Mouse (Mus musculus): ENCODE data around the gene Cbr4.

The Cbr4 gene

DNA sequence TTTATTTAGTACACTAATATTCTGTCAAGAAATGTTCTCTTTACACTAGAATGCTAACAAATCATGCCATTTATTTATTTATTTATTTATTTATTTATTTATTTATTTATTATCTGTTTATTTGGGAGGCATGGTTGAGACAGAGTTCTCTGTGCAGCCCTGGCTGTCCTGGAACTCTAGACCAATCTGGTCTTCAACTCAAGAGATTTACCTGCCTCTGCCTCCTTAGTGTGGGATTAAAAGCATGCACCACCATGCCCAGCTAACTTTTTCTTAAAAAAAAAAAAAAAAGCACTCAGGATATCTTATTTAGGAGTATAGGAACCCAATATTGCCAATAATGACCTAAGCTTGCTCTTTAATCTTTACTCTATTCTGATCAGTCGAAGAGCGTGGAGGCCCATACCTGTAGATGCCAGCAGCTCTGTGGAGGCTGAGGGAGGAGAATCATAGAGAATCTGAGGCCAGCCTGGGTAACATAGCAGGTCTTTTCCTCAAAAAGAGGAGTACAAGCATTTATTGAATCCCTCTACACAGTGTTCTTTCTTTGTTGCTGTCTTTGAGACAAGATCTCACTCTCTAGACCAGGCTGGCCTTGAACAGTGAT, 508 bp upstream of the Cbr4 start:
- DNase-seq (ENCODE audit: extremely low read depth, insufficient read length, low spot score) = no peak

DNA sequence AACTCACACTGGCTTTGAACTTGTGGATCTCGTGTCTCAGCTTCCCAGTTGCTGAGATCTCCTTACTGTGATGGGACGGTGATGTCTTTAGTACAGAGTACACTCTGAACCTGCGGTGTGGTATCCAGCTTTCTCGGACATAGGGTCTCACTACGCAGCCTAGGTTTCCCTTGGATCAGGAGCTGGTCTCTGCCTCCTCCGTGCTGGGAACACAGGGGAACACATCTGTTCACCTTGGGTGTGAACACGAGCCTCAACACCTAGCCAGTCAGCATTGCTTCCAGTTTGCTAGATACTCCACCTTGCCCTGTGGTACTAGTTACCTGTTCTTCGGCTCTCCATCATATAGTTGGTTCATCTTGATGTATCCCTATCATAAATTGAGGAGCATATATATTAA, 1.1 kb downstream of the Cbr4 start:
- DNase-seq (ENCODE audit: extremely low read depth, insufficient read length, low spot score) = no peak

DNA sequence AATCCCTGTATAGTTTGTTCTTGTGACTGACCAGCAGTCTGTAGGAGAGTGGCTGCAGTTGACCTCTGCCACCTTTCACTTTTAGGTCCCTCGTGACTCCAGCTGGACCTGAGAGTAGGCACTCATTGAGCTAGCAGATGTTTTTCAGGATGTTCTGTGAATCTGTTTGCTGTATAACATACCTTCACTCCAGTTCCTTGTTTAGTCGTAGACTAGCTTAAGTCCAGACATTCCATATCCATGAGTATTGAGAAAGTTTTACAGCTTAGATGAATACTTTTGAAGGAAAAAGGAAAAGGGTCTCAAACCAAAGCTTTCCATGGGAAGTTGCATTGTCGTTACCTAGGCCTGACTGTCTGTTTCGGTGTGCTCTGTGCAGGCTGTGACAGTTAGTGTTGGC, 9.6 kb downstream of the Cbr4 start:
- DNase-seq (ENCODE audit: extremely low read depth, insufficient read length, low spot score) = no peak

DNA sequence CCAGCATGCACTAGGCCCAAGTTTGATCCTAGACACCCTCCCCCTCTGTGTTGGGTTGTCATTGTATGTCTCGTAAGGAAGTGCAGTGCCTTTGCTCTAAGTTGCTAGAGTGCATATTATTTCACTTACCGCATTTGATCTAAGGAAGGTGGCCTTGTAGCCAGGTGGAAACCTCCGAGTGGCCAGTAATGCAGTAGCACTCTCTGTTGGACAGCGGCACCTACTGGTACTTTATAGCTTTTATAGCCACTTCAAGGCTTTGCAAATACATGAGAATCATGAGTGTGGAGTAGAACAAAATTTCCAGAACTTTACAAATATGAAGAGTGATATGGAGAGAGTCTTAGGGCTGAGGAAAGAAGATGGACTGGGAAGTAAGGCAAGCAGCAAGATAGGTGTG, 11.5 kb downstream of the Cbr4 start:
- DNase-seq (ENCODE audit: extremely low read depth, insufficient read length, low spot score) = no peak

DNA sequence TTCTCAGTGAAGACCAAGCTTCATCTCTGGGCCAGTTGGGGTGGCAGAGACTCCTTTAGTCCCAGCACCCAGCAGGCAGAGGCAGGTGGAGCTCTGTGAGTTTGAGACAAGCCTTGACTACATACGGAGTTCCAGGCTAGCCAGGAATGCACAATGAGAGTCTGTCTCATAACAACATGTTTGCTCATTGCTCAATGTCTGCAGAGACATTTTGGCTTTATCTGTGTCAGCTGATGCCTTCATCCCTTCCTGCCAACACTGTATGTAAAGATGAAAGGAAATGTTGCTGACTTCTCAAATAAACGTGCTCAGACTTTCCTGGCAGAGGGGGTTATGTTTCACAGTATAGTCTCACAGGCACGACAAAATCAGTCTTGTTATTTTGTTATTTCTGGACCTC, 13.4 kb downstream of the Cbr4 start:
- no peak for DNase-seq (ENCODE audit: extremely low read depth, insufficient read length, low spot score)

DNA sequence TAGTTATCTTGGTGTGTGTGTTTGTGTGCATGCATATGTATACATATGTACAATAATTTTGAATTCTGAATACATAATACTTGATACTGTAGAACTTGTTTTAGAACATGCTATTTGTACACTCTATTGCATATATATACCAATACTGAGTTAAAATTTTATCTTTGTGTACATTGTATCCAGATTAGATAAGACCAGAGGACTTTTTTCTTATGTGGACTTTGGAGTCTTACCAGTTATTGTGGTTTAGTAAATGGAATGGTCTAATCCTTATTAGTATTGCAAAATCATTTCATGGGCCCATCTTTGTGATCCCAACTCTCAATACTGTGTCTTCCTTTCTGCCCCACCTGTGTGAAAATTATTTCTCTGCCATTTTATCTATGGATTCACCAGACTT, 14.7 kb downstream of the Cbr4 start:
- no peak for DNase-seq (ENCODE audit: extremely low read depth, insufficient read length, low spot score)

DNA sequence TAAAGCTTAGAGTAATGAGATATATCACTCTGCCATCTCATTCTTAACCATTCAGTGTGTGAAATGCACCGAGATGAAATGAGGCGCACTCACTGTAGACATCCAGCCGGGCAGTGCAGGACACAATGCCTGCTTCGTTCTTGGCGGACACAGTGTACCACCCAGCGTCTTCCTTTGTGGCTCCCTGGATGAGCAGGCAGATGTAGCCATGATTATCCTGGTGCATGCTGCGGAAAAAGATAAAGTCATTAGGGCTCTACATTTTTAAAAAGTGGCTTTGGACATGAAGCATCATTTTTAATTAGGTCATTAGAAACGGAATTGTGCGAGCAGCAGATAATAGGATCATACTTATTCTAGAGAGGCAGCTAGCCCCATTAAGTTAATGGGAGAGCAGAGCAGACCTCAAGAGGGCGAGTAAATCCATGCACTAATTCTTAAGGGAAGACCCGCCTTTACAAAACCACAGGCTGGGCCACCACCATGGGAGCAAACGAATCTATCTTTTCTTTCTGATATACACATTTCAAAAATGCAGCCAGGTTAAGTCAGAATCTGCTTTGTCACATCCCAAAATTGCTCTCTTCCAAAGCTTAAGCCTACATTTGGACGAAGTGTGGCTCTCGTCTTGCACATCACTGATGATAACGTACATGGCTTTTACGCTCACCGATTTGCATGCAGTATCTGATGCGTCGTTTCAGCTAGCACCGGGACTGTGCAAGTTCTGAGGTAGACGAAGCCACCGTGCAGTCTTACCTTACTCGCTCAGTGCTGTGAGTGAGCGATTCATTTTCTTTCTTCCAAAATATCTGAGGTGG, 27.8 kb downstream of the Cbr4 start:
- no peak for DNase-seq (ENCODE audit: extremely low read depth, insufficient read length, low spot score)

DNA sequence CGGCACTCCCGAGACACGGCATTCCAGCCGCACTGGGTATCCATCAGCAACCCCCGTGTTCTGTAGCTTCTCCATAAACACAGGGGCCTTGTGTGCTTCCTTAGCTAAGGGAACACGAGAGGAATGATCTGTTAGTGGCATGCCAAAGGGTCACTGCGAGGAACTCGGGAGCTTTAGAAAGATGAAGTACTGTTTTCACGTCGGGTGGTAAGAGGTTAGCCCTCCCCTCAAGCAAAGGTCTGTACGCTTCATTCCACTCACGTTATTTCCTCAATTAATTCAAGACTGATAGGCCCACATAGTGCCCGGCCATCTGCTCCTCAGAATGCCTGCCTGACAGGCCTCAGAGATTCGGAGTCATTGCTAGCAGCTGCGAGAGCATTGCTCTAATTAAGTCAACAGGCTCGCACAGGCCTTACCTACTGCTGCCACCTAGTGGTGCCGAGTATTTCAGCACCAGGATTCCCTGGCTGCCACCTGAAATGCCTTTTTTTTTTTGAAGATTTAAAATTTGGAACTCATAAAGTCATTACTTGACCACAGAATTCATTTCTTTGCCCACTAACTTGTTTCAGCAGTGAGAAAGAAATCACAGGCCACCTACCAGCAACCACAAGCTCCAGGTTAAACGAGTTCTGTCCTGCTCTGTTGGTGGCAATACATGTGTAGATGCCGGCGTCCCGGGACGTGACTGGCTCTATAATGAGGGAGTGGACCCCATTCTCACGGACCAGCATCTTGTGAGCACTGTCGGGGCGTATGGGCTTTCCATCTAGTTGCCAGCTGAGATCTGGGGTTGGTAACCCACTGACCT, 28.6 kb downstream of the Cbr4 start:
- no peak for DNase-seq (ENCODE audit: extremely low read depth, insufficient read length, low spot score)

DNA sequence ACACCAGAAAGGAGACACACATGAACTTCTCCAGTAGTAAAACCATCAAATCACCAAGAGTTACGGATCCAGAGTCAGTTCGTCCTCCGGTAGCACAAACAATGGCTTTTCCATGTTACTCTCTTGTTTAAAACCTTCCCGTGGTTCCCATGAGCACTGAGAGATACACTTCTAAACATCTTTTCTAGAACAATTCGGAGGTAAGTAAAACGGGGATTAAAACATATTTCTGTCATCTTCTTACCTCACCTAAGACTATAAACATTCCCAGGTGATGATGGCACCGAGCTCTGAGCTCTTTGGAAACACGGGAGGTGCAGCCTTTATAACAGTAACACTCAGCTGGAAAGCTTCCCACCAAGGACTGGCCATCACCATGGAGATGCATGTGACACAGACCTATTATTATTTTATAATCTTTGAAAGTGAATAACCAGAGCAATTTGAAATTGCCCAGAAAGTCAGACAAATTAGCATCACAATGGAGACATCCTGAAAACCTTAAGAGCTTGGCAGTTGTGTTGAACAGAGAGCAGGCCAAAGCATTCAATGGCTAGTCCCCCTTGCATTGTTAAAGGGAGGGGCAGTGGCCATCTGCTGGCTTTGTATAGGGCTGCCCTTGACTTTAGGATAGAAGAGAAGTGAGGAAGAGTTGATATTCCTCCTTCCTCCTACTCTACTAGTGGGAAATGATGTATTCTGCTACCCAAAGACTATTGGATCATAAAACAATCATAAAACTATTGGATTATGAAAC, 29.4 kb downstream of the Cbr4 start:
- no peak for DNase-seq (ENCODE audit: extremely low read depth, insufficient read length, low spot score)

DNA sequence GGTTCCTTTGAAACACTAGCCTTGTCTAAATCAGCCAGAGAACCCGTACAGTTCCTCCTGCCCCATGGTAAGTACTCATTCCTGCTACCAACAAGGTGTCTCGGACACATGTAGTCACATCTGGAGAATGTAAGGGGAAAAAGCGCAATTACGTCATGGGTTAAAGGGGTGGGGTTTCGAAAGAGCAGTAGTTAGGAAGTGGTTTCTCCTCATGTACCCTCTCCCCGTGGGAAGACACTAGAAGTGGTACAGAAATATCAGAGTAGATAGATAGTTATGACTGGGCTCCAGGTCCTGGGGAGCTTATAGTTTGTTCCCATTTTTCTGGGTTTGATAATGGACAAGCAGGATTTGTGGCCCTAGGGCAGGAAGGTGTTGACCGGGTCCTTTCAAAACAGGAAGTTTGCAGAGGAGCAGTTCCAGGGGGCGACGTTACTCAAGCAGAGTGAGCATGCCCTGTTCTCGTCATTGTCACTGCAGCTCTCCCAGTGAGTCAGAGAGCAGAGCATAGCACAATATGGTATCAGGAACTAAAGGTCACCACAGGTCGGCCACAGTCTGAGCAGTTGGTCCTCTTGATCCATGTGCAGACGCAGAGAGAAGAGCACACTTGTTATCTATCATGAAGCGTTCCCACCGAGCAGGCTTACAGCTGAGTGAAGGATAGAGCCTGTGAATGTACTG, 30.1 kb downstream of the Cbr4 start:
- DNase-seq (ENCODE audit: extremely low read depth, insufficient read length, low spot score) = no peak

DNA sequence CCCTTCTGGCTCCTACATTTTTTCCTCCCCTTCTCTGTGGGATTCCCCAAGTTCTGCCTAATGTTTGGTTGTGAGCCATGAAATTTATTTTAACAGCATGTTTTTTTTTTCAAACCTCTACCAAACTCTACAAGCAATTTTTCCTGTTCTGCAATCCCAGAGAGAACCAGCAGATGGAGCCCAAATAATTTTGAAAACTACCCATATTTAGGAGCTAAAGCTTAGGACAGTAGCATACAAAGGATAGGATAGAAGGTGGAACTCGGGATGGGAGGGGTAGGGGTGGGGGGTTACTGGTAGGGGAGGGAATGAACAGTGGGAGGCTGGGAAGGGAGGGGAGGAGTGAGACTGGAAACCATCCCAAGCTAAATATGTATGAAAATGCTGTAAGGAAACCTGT, 34.6 kb downstream of the Cbr4 start:
- no peak for DNase-seq (ENCODE audit: extremely low read depth, insufficient read length, low spot score)

DNA sequence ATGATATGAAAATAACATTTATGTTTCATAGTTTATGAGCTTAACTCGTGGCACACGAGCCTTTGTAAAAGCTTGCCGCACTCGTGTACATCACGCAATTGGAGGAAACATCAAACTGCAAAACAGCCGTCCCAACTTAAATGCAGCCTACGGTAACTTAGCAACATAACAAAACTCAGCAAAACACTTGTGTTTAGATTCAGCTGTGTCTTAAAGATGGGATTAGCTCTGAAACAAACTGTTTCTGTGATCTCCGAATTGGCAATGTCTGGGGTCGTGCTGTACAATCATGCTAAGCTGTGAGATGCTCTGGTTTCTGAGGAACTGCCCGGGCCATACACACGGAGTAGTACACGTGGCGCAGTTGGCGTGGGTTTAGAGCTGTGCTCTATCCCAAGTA, 39.5 kb downstream of the Cbr4 start:
- no peak for DNase-seq (ENCODE audit: extremely low read depth, insufficient read length, low spot score)

DNA sequence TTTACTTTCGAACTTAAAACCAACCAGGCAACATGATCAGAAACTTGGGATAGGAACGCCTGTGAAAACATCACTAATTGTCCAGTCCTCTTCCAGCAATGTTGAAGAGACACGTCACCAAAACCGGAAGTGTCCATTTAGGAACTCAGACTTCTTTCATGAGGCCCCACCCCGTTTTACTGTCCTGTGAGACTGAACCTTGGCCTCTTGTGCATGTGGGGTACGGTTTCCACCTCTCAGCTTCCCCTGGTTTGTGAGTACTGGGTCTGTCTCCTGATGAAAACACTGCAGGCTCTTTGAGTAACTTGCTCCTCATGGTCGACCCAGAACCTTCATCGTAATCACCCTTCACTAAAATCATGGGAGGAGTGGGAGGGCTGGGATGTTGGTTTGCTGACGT, 40.7 kb downstream of the Cbr4 start:
- DNase-seq (ENCODE audit: extremely low read depth, insufficient read length, low spot score) = no peak

DNA sequence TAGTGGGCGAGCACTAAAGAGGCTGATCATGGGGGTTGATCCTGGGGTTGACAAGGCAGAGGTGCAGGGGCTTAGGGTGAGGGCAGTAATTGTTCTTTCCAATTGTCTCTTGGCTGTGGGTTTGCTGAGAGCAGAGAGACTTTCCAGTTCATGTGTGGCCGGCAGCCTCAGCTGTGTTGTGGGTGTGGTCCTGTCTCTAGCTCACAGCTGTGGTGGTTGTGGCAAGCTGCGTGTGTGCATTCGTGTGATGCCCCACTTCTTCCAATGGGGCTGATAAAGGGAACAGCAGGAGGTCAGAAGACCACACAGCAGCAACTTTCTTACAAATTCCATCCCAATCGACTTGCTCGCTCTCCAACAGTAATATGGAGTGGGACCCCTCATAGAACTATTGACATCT, 41.1 kb downstream of the Cbr4 start:
- DNase-seq (ENCODE audit: extremely low read depth, insufficient read length, low spot score) = no peak

DNA sequence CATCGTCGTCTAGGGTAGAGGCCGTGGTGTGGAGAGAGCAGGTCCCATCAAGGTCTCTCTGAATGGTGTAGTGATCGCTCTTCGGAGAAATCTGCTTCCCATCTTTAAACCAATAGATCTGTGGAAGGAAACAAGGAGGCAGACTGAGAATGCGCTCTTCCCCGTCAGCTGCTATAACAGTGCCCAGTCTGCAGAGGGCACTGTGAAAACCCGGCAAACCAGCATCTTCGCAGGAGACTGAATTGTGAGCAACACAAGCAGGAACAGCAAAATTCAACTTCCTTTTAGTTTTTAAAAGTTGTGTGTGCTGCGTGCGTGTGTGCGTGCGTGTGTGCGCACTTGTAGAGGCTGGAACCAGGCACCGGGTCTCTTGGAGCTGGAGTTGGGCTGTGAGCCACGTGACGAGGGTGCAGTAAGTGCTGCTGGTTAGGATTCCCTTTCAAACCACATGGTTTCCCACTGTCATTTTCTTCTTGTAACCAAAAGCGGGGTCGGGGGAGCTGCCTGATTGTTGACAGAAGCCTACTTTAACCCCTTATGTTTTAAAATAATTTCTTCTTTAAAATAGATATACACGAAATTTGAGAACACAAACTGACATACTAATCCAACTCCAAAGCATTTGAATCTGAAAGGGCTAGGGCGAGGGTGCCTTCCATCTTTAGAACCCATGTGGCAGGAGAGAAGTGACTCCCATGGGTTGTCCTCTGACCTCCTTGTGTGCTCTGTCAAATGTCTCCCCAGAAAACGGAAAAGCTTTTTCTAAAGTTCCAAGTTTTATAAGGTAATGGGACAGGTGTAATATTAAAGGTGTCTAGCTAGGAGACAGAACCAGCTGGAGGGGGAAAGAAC, 44.6 kb downstream of the Cbr4 start:
- no peak for DNase-seq (ENCODE audit: extremely low read depth, insufficient read length, low spot score)

DNA sequence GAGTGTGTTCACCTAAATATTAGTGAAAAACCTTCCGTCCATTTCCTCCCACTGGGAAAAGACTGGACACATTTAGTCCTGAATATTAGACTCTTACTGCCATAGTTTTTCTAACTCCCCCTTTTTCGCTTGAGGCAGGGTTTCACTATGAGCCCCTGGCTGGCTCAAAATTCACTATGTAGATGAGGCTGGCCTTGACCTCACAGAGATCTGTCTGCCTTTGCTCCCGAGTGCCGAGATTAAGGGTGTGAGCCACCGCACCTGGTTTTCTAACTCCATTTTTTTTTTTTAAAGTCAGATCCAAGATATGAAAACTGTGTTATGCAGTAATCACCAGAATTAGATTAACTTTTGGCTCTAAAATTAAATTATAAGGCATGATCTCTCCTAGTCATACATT, 45.3 kb downstream of the Cbr4 start:
- DNase-seq (ENCODE audit: extremely low read depth, insufficient read length, low spot score) = no peak

DNA sequence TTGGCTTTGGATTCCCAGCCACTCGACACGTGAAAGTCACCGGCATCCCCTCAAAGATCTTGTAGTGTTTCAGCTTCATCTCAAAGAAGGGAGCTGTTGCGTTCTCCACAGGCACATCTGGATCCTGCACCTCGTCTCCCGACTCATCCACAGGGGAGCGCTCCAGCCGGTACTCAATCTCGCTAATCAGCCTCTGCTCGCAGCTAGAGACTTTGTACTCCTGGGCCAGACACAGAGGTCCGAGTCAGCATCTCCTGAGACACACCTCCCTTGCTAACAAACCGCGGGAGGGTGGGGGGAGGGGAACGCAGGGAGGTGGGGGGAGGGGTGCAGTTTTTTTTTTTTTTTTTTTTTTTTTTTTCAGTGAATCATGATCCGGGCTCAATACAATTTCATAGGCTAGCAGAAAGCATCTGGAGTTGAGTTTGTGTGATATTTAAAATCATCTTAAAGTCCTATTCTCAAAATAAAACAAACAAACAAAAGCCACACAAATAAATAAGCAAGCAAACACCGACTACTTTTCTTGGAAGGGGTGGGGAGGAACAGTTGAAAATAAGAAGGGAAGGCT, 45.9 kb downstream of the Cbr4 start:
- no peak for DNase-seq (ENCODE audit: extremely low read depth, insufficient read length, low spot score)

DNA sequence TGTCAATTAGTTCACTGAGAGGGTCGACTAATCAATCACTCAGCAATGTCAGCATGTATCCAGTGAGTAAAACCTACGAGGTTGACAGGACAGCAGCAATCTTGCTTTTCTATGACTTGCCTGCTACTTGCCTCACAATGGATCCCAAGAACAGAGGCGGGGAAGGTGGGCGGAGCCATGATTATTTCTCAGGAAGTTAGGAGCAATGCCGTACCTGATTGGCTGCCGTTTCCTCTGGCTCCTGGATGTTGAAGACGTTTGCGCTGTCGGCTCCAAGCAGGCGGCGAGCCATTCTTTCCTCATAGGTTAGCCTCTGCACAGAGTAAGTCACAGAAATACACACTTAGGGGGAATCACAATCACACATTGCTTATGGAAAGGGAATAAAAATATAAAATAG, 47.9 kb downstream of the Cbr4 start:
- DNase-seq (ENCODE audit: extremely low read depth, insufficient read length, low spot score) = no peak

DNA sequence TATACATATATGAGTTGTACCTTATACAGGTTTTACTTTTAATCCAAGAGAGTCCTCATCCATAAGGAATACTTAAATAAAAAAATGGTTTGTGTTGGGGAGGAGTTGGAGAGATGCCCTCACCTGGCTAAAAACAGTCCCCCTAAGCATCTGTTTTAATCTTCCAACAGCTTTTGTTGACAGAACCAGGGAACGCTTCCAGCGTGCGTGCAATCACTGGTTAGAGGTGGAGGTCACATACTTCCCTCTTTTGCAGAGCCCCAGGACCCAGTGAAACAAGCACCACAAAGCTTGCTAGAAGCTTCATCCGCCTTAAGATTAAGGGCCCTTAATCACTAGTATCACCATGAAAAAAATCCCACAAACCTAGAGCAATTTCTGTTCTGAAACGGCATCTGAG, 49.9 kb downstream of the Cbr4 start:
- no peak for DNase-seq (ENCODE audit: extremely low read depth, insufficient read length, low spot score)
